ENCODE assay signal across 29 mouse cellular contexts in the genomic region with DNA sequence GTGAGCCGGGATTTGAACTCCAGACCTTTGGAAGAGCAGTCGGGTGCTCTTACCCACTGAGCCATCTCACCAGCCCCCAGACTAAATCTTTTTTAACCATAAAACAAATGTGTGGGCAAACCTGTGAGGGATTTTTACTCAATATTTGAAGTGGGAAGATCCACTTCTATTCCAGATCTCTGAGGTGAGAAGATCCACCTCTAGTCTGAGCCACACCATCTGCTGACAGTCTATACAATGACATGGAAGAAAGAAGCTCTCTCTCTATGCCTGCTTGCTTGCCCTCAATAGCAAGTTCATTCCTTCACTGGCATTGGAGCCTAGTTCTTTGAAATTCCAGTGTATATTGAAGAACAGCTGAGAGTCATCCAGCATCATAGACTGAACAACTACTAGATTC.
"Had no signal": no experiment of that assay in that cellular context is flagged by ENCODE, and none has a peak within 500 bp of the region (broad histone marks: within the 10 kb centered on the region; RNA-seq: fewer than 3 reads in every experiment).

No protein-coding gene starts in this region.

- H3K9ac ChIP-seq: limb, embryonic 12.5 days; limb, embryonic 13.5 days; limb, embryonic 15.5 days; liver, embryonic 12.5 days; liver, embryonic 13.5 days; liver, embryonic 14.5 days; liver, embryonic 15.5 days; liver, postnatal 0 days; lung, embryonic 14.5 days; lung, embryonic 15.5 days; midbrain, embryonic 12.5 days; midbrain, embryonic 13.5 days; midbrain, embryonic 15.5 days; neural tube, embryonic 12.5 days had no signal

- H3K9me3 ChIP-seq: limb, embryonic 12.5 days; limb, embryonic 13.5 days; limb, embryonic 15.5 days; liver, embryonic 12.5 days; liver, embryonic 13.5 days; liver, embryonic 15.5 days; lung, embryonic 15.5 days; megakaryocyte, embryonic 14.5 days; midbrain, embryonic 10.5 days; midbrain, embryonic 12.5 days; midbrain, embryonic 13.5 days; midbrain, embryonic 15.5 days; neural tube, embryonic 12.5 days had no signal

- H3K27me3 ChIP-seq: limb, embryonic 12.5 days; limb, embryonic 13.5 days; limb, embryonic 15.5 days; liver, embryonic 12.5 days; liver, embryonic 13.5 days; liver, embryonic 15.5 days; lung, embryonic 15.5 days; midbrain, embryonic 12.5 days; midbrain, embryonic 13.5 days; midbrain, embryonic 15.5 days; neural tube, embryonic 12.5 days had no signal

- H3K4me3 ChIP-seq: limb, embryonic 12.5 days; limb, embryonic 13.5 days; limb, embryonic 15.5 days; liver, embryonic 12.5 days; liver, embryonic 13.5 days; liver, embryonic 15.5 days; lung, embryonic 15.5 days; megakaryocyte, embryonic 14.5 days; midbrain, embryonic 10.5 days; midbrain, embryonic 12.5 days; midbrain, embryonic 13.5 days; midbrain, embryonic 15.5 days; myocyte; neural tube, embryonic 12.5 days had no signal

- H3K36me3 ChIP-seq: limb, embryonic 12.5 days; limb, embryonic 15.5 days; liver, embryonic 12.5 days; liver, embryonic 13.5 days; liver, embryonic 15.5 days; lung, embryonic 15.5 days; midbrain, embryonic 10.5 days; midbrain, embryonic 12.5 days; neural tube, embryonic 12.5 days had no signal

- ATAC-seq: liver, embryonic 12.5 days; liver, postnatal 0 days; lung, postnatal 0 days; midbrain, embryonic 13.5 days; midbrain, embryonic 15.5 days; midbrain, embryonic 16.5 days had no signal

- H3K27ac ChIP-seq: limb, embryonic 12.5 days; limb, embryonic 13.5 days; limb, embryonic 15.5 days; liver, embryonic 12.5 days; liver, embryonic 13.5 days; liver, embryonic 14.5 days; liver, embryonic 15.5 days; lung, embryonic 15.5 days; macrophage; midbrain, embryonic 10.5 days; midbrain, embryonic 12.5 days; midbrain, embryonic 13.5 days; midbrain, embryonic 15.5 days; neural tube, embryonic 12.5 days had no signal

- DNase-seq: left cerebral cortex, postnatal 4 days; liver; liver, embryonic 13.5 days; liver, postnatal 0 days; lung, adult 18-20 months; lung, adult 2 months; lung, embryonic 14.5 days; lung, postnatal 10 days; lung, postnatal 14 days; lung, postnatal 36 days; lung, postnatal 4 days; midbrain, embryonic 14.5 days had no signal

- H3K4me1 ChIP-seq: limb, embryonic 12.5 days; limb, embryonic 13.5 days; limb, embryonic 15.5 days; liver, embryonic 12.5 days; liver, embryonic 13.5 days; liver, embryonic 15.5 days; lung, embryonic 15.5 days; megakaryocyte, embryonic 14.5 days; midbrain, embryonic 12.5 days; midbrain, embryonic 13.5 days; midbrain, embryonic 15.5 days; neural tube, embryonic 12.5 days had no signal
